Mouse (Mus musculus) bone marrow macrophage, adult 2 months (primary cell): Measurements from ENCODE around the gene Arhgap23. TPM values are rescaled to one million over a fixed set of nuclear protein-coding genes. Genes with fewer than 3 reads are reported as not detected.

Source experiments
- H3K27ac ChIP-seq: 2 replicates; pipeline ENCODE4 v1.5.1; 2012; ENCODE audit warnings: low read depth, low read length; ENCODE audit not compliant: insufficient read depth
- H3K4me1 ChIP-seq: 2 replicates; pipeline ENCODE4 v1.6.1; 2012; ENCODE audit warnings: low read length; ENCODE audit not compliant: control insufficient read depth, insufficient read depth
- H3K4me3 ChIP-seq: 2 replicates; pipeline ENCODE4 v1.5.1; 2012; ENCODE audit warnings: mild to moderate bottlenecking, low read length, moderate library complexity; ENCODE audit not compliant: insufficient read depth
- CTCF ChIP-seq: IDR thresholded peaks from 2 replicates; pipeline ENCODE4 v1.5.1; 2012; ENCODE audit warnings: low read depth, mild to moderate bottlenecking, low read length, moderate library complexity
- POLR2A ChIP-seq: IDR thresholded peaks from 2 replicates; pipeline ENCODE4 v1.6.1; 2012; ENCODE audit warnings: mild to moderate bottlenecking, low read depth, low read length, borderline replicate concordance
- polyA plus RNA-seq: library from polyadenylated mRNA; stranded (reverse); fragments of >200 nt; gene quantifications from 2 replicates; pipeline ENCODE4 v1.2.4, GENCODE M21; 2012; ENCODE audit not compliant: missing spikeins, insufficient read depth, insufficient read length

Arhgap23 gene
- polyA plus RNA-seq, 1 experiment = 9.2 TPM

DNA sequence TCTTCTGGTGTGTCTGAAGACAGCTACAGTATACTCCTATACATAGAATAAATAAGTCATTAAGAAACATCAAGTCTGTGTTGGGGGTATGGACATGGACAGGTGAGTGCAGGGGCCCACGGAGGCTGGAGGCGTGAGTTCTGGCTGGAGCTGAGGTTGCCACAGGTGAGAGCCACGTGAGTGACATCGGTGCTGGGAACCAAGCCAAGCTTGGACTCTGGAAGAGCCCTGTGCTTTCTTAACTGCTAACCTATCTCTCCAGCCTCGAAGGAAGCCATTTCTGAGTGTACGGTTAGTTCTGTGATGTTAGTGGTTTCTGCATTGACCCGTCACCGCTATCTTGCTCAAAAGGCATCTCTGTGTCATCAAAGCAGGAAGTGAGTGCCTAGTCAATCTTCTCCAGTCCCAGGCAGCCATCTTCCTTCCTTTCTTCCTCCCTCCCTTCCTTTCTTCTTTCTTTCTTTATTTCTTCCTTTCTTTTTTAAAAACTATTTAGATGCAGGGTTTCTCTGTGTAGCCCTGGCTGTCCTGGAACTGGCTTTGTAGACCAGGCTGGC, 17.7 kb downstream of the Arhgap23 start:
- peaks cover 33% of the 10 kb centered on the region for H3K4me1 ChIP-seq
- no peak overlapping the region for H3K4me3 ChIP-seq
- no peak overlapping the region for H3K27ac ChIP-seq
- TF ChIP-seq POLR2A (no peak), CTCF (no peak)

DNA sequence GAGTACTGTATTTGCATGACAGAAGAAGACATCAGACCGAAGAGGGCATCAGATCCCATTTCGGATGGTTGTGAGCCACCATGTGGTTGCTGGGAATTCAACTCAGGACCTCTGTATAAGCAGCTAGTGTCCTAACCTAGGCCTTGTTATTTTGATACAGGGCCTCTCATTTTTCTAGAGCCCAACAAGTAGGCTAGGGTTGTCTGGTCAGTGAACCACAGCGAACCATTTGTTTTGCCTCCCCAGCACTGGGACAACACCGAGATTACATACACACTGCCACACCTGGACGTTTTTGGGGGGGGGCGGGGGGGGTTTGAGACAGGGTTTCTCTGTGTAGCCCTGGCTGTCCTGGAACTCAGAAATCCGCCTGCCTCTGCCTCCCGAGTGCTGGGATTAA, 18.8 kb downstream of the Arhgap23 start:
- Histone ChIP-seq H3K4me3 (no peak overlapping the region), H3K4me1 (peaks cover 33% of the 10 kb centered on the region), H3K27ac (no peak overlapping the region)
- TF ChIP-seq CTCF (no peak), POLR2A (no peak)

DNA sequence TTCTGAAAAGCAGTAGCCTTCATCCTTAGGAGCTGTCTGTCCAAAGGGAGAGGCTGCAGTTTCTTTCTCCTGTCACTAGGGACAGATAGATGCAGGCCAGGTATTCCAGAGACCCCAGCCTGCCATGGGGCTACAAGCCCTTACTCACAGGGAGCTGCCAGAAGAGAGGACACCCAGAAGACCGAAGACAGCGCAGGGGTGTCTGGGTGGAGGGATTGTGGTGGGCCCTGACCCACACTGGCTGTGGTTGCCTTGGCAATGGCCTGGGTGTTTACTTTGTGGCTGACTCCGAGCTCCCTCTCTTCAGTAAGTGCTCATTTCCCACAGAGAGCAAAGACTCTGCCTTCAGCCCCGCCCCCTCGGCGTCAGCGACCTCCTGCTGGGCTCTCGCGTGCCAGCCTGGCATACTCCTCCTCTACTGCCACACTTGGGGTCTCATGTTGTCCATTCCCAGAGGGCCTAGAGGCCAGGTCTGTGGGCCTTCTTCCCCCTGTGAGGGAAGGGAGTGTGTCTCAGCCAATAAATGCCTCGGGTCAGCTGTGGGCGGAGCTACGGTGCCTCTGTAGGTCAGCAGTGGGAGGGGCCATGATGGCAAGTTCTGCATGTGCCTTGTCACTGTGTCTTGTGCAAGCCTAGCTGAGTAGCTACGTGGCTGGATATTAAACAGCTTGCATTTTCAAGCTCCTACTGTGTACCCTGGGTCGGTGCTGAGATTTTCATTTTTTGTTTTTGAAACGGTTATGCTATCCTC, 19.5 kb downstream of the Arhgap23 start:
- Histone ChIP-seq H3K4me3 (peak overlapping the region; percentile 60), H3K4me1 (peaks cover 33% of the 10 kb centered on the region), H3K27ac (peak overlapping the region; percentile 95)
- TF ChIP-seq CTCF (peak; percentile 67), POLR2A (no peak)

DNA sequence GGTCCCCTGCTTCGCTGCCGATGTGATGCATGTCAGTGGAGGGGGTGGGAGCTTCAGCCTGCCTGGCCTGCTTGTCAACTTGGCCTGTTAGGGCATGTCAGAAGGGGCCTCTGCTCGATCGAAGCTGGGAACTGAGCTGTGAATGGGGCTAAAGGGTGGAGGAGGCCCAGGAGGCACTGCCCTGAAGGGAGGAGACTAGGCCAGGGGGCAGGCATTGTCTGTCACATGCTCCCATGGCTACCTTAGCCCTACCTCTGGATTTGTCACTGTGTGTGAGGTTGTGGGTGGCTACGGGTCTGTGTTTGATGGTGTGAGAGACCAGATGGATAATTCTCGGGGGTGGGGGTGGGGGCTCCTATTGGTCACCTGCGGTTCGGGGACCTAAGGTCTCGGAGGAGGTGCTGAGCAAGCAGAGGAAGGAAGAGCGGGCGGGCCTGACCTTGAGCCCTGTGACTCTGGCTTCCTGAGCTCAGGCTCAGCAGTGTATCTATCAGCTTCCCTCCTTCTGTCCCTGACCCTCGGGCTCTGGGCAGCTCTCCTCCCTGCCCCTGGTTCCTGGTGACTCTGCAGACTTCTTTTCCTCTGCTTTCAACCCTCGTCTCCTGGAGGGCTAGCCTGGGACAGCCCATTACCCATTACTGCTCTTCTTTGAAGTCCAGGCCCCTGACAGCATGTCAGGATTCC, 20.6 kb downstream of the Arhgap23 start:
- TF ChIP-seq POLR2A (no peak), CTCF (no peak)
- H3K27ac ChIP-seq = peak overlapping the region; percentile 95
- peaks cover 38% of the 10 kb centered on the region for H3K4me1 ChIP-seq
- H3K4me3 ChIP-seq = peak overlapping the region; percentile 60

DNA sequence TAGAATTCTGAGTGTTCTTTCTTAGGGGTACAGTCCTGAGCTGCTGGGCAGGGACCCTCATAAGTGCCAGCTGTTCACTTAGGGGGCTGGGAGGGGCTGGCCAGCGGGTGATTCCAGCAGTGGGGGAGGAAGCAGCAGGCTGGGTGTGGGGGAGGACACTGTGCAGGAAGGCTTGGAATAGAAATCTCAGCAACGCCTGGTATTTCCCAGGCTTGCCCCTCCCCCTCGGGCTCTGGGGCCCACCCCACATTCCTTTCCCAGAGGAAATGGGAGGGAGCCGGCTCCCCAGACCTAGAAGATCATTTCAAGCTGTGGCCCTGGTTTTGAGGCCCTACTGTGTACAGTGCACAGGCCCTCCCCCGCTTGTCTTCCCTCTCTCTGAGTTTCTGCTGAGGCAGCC, 22.4 kb downstream of the Arhgap23 start:
- Histone ChIP-seq H3K27ac (peak overlapping the region; percentile 6; the same call in 1 of the 2 replicates), H3K4me1 (peaks cover 39% of the 10 kb centered on the region), H3K4me3 (no peak overlapping the region)
- TF ChIP-seq POLR2A = no peak
- TF ChIP-seq CTCF = no peak

DNA sequence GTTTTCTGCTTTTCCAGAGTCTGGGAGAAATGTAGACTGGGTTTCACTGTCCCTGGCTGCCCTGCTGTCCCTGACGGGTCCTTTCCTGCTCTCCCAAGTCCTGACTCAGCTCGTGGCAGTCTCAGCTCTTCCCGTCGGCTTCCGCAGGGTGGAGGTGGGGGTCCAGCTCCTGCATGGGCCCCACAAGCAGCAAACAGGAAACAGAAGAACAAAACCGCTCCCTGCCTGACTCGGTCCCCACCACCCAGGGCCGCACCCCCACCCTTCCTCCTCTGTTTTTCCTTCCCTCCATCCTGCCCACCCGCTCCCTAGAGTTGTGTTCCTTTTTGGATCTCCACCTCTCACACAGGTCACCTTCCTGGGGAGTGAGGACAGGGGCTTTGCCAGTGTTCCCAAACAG, 23.5 kb downstream of the Arhgap23 start:
- no peak overlapping the region for H3K4me3 ChIP-seq
- peaks cover 32% of the 10 kb centered on the region for H3K4me1 ChIP-seq
- no peak overlapping the region for H3K27ac ChIP-seq

DNA sequence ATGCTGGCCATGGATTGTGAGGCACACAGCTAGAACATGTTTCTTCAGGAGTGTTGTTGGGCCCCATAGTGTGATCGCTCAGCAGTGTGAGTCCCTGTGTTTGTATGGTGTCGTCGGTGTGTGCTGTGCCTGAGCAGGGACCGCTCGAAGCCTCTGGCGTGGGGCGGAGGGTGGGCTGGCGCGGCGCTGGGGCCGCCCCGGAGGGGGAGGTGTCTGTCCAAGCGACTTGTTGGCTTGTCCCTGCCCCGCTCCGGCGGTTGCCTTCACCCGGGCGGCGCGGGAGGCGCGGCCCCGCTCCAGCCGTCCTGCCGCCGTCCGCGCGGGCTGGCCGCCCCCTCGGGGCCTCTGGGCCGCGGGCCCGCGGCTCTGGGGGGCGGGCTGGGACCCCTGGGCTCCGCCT, 24.6 kb downstream of the Arhgap23 start:
- Histone ChIP-seq H3K4me3 (peak overlapping the region; percentile 55), H3K4me1 (peaks cover 32% of the 10 kb centered on the region), H3K27ac (no peak overlapping the region)
- TF ChIP-seq CTCF (no peak), POLR2A (no peak)

More for the DNA sequence above, 23.5 kb downstream of the Arhgap23 start:
- TF ChIP-seq CTCF (no peak), POLR2A (no peak)

DNA sequence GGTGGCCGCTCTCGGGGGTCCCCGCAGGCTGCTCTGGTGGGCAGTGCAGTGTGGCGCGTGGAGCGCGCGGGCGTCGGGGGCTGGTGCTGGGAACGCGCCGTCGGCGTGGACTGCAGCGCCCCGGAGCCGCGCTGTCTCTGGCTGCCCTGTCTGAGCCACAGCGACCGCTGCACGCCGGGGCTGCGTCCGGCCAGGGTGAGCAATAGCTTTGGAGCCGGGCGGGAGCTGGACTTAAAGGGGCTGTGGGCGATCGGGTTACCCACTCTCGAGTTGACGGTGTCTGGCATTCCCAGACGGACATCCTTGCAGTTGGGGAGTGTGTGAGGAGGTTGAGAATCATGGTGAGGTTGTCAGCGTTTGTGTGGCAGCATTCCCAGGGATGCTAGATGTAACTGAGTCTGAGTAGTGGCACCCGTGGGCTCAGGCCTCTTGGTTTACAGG, 25.1 kb downstream of the Arhgap23 start:
- peak overlapping the region; percentile 55 for H3K4me3 ChIP-seq
- peaks cover 30% of the 10 kb centered on the region for H3K4me1 ChIP-seq
- TF ChIP-seq POLR2A = no peak
- TF ChIP-seq CTCF = no peak
- no peak overlapping the region for H3K27ac ChIP-seq

DNA sequence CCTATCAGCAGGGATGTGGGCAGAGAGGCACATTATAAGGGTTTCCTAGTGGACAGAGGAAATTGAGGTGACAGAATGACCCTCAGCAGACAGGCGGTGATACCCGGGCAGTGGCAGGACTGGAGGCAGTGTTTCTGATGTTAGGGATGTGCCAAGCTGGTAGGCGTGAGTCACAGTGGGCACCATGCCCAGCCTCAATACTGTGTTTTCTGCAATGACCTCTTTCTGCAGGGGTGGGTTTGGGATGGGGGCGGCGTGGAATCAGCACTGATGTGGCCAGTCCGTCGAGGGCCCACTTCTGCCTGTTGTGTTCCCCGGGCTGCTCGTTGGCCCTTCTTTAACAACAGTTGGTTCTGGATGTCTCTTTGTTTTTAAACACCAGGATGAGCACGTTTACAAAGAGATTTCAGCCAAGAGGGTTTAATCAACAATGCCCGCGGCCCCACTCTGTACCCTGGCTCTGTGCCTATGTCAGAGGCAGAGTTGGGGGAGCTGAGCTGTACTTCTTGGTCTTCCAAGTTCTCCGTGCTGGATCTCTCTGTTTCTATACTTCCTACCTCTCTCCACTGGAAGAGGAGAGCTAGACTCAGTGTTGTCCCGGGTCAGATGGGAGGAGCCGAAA, 25.8 kb downstream of the Arhgap23 start:
- Histone ChIP-seq H3K4me1 (peaks cover 28% of the 10 kb centered on the region), H3K4me3 (no peak overlapping the region; the same call in 1 of the 2 replicates), H3K27ac (no peak overlapping the region)
- TF ChIP-seq POLR2A (no peak), CTCF (no peak)

DNA sequence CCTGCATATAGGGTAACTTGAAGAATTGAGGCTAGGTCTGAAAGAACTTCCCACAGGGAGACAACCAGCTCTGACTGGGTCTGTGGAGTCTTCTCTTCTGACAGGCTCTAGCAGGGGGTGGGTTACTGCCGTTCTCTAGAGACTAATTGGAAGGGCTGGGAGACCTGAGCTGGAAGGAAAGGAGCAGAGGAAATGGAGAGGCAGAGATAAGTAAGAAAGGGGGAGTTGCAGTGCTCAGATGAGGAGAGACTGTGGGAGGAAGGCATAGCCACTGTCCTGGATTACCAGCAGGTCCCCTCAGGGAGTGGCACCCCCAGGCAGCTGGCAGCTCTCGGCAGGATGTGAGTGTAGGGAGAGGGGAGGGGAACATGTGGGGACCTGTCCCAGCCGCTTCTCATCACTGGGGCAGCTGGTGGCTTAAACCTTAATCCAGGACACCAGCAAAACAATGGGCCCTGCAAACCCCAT, 26.4 kb downstream of the Arhgap23 start:
- H3K4me1 ChIP-seq = peaks cover 23% of the 10 kb centered on the region

More for the DNA sequence above, 26.4 kb downstream of the Arhgap23 start:
- TF ChIP-seq CTCF (no peak), POLR2A (no peak)
- no peak overlapping the region for H3K4me3 ChIP-seq
- no peak overlapping the region for H3K27ac ChIP-seq
